Mouse (Mus musculus) R1 (cell line): ENCODE results near the gene Nedd4.
A peak's percentile ranks its signal among the peaks of the same experiment; 100 is the strongest.

Experiments used
- DNase-seq: peaks from one replicate; pipeline ENCODE4 v3.0.0-alpha.2; 2018; ENCODE audit warnings: low read depth, low spot score

The Nedd4 gene

GRCm38 (mm10) chr9:72721221-72721620, 59.1 kb downstream of the Nedd4 start:
- peak; percentile 61 for DNase-seq

GRCm38 (mm10) chr9:72722622-72723021, 60.5 kb downstream of the Nedd4 start:
- no peak for DNase-seq

GRCm38 (mm10) chr9:72724491-72725221, 62.5 kb downstream of the Nedd4 start:
- DNase-seq: no peak

- DNase-seq: peak; percentile 86
These were observed 71.8 kb downstream of the Nedd4 start for GRCm38 (mm10) chr9:72733966-72734365.

GRCm38 (mm10) chr9:72735822-72736410, 73.8 kb downstream of the Nedd4 start:
- peak; percentile 86 for DNase-seq

GRCm38 (mm10) chr9:72741206-72741605, 79.1 kb downstream of the Nedd4 start:
- DNase-seq: peak; percentile 88

GRCm38 (mm10) chr9:72746278-72746677, 84.1 kb downstream of the Nedd4 start:
- no peak for DNase-seq

- no peak for DNase-seq
These were observed 88.1 kb downstream of the Nedd4 start for GRCm38 (mm10) chr9:72750272-72750671.

- no peak for DNase-seq
These were observed 90.5 kb downstream of the Nedd4 start for GRCm38 (mm10) chr9:72752656-72753055.

- no peak for DNase-seq
These were observed 91.6 kb downstream of the Nedd4 start for GRCm38 (mm10) chr9:72753741-72754140.

- no peak for DNase-seq
These were observed 95.0 kb downstream of the Nedd4 start for GRCm38 (mm10) chr9:72757143-72757542.

- no peak for DNase-seq
These were observed 96.6 kb downstream of the Nedd4 start for GRCm38 (mm10) chr9:72758705-72759131.

- no peak for DNase-seq
These were observed 101.0 kb downstream of the Nedd4 start for GRCm38 (mm10) chr9:72763050-72763718.

- peak; percentile 90 for DNase-seq
These were observed 104.7 kb downstream of the Nedd4 start for GRCm38 (mm10) chr9:72766789-72767349.

GRCm38 (mm10) chr9:72775022-72775421, 112.9 kb downstream of the Nedd4 start:
- no peak for DNase-seq

GRCm38 (mm10) chr9:72779004-72779403, 116.9 kb downstream of the Nedd4 start:
- peak; percentile 96 for DNase-seq

- DNase-seq: peak; percentile 94
These were observed 117.6 kb downstream of the Nedd4 start for GRCm38 (mm10) chr9:72779733-72780132.

- no peak for DNase-seq
These were observed 118.5 kb downstream of the Nedd4 start for GRCm38 (mm10) chr9:72780694-72781093.

GRCm38 (mm10) chr9:72781466-72781865, 119.3 kb downstream of the Nedd4 start:
- peak; percentile 57 for DNase-seq

GRCm38 (mm10) chr9:72782121-72782520, 120.0 kb downstream of the Nedd4 start:
- no peak for DNase-seq

GRCm38 (mm10) chr9:72787732-72788131, 125.6 kb downstream of the Nedd4 start:
- DNase-seq: peak; percentile 90

GRCm38 (mm10) chr9:72790530-72791212, 128.5 kb downstream of the Nedd4 start:
- DNase-seq: no peak
